7 mouse cellular contexts compared by ENCODE assay signal in the genomic region with DNA sequence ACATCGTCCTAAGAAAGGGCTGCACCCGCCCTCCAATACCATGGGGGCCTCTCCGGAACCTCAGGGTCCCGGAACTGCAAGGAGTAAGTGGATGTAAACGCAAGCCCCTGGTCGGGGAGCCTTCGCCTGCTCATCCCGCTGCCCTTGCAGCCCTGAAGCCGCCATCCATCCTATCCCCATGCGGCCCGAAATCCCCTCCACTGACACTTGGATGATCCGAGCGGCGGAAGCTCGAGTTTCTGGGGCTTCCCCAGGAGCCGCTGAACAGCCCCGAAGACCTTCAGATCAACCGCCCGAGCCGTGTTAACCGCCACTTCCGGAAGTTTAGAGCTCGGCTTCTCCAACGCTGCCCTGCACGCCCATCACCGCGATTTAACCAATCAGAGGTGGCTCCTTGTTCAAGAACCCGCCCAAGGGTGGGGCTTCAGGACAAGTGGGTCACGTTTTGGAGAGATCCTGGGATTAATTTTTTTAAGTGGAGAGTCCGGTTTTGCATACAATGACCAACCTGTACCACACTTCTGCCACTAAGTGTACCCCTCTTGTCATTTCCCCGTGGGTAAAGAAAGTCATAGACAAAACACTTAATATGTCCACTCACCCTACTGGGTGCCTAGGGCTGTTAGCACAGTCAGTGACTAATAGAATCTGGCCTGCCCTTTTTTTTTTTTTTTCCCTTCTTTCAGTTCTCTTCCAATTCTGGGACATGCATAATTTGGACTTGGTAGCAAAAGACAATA. TPM values are rescaled to one million over a fixed set of nuclear protein-coding genes. Genes with fewer than 3 reads are reported as not detected.
DNase-seq lines count a peak whose midpoint lies in the region; ATAC-seq lines count a peak whose summit lies in the region.

No protein-coding gene starts in this region.

- peak overlapping the region; percentile 93 for H3K9ac ChIP-seq in intestine, embryonic 16.5 days (ENCODE audit: low read depth, low read length)
- H3K9ac ChIP-seq in midbrain, embryonic 11.5 days (ENCODE audit: low read length): peak overlapping the region; percentile 80

- H3K4me3 ChIP-seq in intestine, embryonic 16.5 days (ENCODE audit: low read length): peak overlapping the region; percentile 81
- H3K4me3 ChIP-seq in midbrain, embryonic 11.5 days (ENCODE audit: low read depth, low read length): peak overlapping the region; percentile 67

- H3K4me2 ChIP-seq in intestine, embryonic 16.5 days (ENCODE audit: low read depth, low read length): peak overlapping the region; percentile 92
- H3K4me2 ChIP-seq in midbrain, embryonic 11.5 days: peak overlapping the region; percentile 78

- no peaks in the 10 kb centered on the region for H3K9me3 ChIP-seq in intestine, embryonic 16.5 days (ENCODE audit: control insufficient read depth, low read length)
- no peaks in the 10 kb centered on the region for H3K9me3 ChIP-seq in midbrain, embryonic 11.5 days (ENCODE audit: control insufficient read depth, low read length)

- DNase-seq in adrenal gland, adult 2 months: peak; percentile 99
- DNase-seq in embryo, embryonic 11.5 days (ENCODE audit: low read depth, low spot score): peak; percentile 95
- peak; percentile 87 to 94 for DNase-seq in gastrocnemius, postnatal 4 days (ENCODE audit: low spot score in 2 of 2)
- DNase-seq in left cerebral cortex, postnatal 36 days (ENCODE audit: low spot score in 2 of 2): peak; percentile 95 to 97
- DNase-seq in midbrain, embryonic 11.5 days (ENCODE audit: low spot score, missing footprints): peak; percentile 100
- DNase-seq in skeletal muscle tissue, adult 2 months (ENCODE audit: low read depth, low spot score): peak; percentile 91

- intact Hi-C loops in left cerebral cortex, postnatal 36 days (cut with DNase I): no loop called here

- H3K4me1 ChIP-seq in intestine, embryonic 16.5 days (ENCODE audit: control insufficient read depth, insufficient read depth, low read length): peaks cover 3% of the 10 kb centered on the region
- H3K4me1 ChIP-seq in midbrain, embryonic 11.5 days (ENCODE audit: control insufficient read depth, insufficient read depth, low read length): peaks cover 5% of the 10 kb centered on the region

- peak overlapping the region; percentile 76 for H3K27ac ChIP-seq in intestine, embryonic 16.5 days (ENCODE audit: low read length)
- H3K27ac ChIP-seq in midbrain, embryonic 11.5 days (ENCODE audit: low read depth, low read length): no peak overlapping the region; the same call in 1 of the 2 replicates

- 0% methylated on average over 30 of the region's 31 CpGs for WGBS in intestine, embryonic 16.5 days
- WGBS in midbrain, embryonic 11.5 days: under 1% methylated on average over 31 of the region's 31 CpGs

- no peaks in the 10 kb centered on the region for H3K36me3 ChIP-seq in intestine, embryonic 16.5 days (ENCODE audit: control insufficient read depth, insufficient read depth, low read length)
- no peaks in the 10 kb centered on the region for H3K36me3 ChIP-seq in midbrain, embryonic 11.5 days (ENCODE audit: control insufficient read depth, insufficient read depth, low read length)

- H3K27me3 ChIP-seq in intestine, embryonic 16.5 days (replicated peaks; ENCODE audit: control insufficient read depth, insufficient read depth, low read length): no peaks in the 10 kb centered on the region
- no peaks in the 10 kb centered on the region for H3K27me3 ChIP-seq in midbrain, embryonic 11.5 days (ENCODE audit: control insufficient read depth, insufficient read depth, low read length)

- peak; percentile 99 for ATAC-seq in intestine, embryonic 16.5 days
- ATAC-seq in midbrain, embryonic 11.5 days (ENCODE audit: low FRiP score): peak; percentile 98

RNA-seq across cellular contexts. Expression of a gene that starts 8.0 kb away (rescaled TPM):
- 10 to 100 TPM; 32.2 to 33.3 TPM for total RNA-seq in adrenal gland, adult 2 months (2021)
- polyA plus RNA-seq in adrenal gland, adult 2 months (2012; rRNA removed): 3.9 and 6.0 TPM in 2 replicates
- total RNA-seq in gastrocnemius, postnatal 4 days (2021): 10 to 100 TPM; 15.7 to 18.0 TPM
- 50.2 and 52.3 TPM in 2 replicates for polyA plus RNA-seq in intestine, embryonic 16.5 days (2015; fragmentation: Nextera tagmentation; extraction: Ambion mirVana)
- total RNA-seq in left cerebral cortex, postnatal 36 days (2021): 10 to 100 TPM; 31.1 to 39.0 TPM
- 68.0 and 69.5 TPM in 2 replicates for polyA plus RNA-seq in midbrain, embryonic 11.5 days (2014; fragmentation: Nextera tagmentation; extraction: Ambion mirVana)

RNA-seq across cellular contexts. Expression of a gene that starts 8.1 kb away (rescaled TPM):
- total RNA-seq in adrenal gland, adult 2 months (2021): 1 to 10 TPM; 1.2 to 2.5 TPM
- 0.29 and 0.57 TPM in 2 replicates for polyA plus RNA-seq in adrenal gland, adult 2 months (2012; rRNA removed)
- total RNA-seq in gastrocnemius, postnatal 4 days (2021): 1 to 10 TPM in 1 of 2 experiments, under 1 TPM in 1; 0.73 to 1.4 TPM
- 1.5 TPM in 2 replicates for polyA plus RNA-seq in intestine, embryonic 16.5 days (2015; fragmentation: Nextera tagmentation; extraction: Ambion mirVana)
- total RNA-seq in left cerebral cortex, postnatal 36 days (2021): 1 to 10 TPM; 2.3 to 2.5 TPM
- 1.0 TPM in 2 replicates for polyA plus RNA-seq in midbrain, embryonic 11.5 days (2014; fragmentation: Nextera tagmentation; extraction: Ambion mirVana)

RNA-seq across cellular contexts. Expression of a gene that starts 9.9 kb away (rescaled TPM):
- total RNA-seq in adrenal gland, adult 2 months (2021): 10 to 100 TPM in 1 of 2 experiments, 1 to 10 TPM in 1; 7.8 to 15.9 TPM
- polyA plus RNA-seq in adrenal gland, adult 2 months (2012; rRNA removed): 2.0 and 2.2 TPM in 2 replicates
- 10 to 100 TPM; 10.6 to 11.5 TPM for total RNA-seq in gastrocnemius, postnatal 4 days (2021)
- 5.5 and 5.7 TPM in 2 replicates for polyA plus RNA-seq in intestine, embryonic 16.5 days (2015; fragmentation: Nextera tagmentation; extraction: Ambion mirVana)
- total RNA-seq in left cerebral cortex, postnatal 36 days (2021): 10 to 100 TPM; 15.5 to 17.5 TPM
- polyA plus RNA-seq in midbrain, embryonic 11.5 days (2014; fragmentation: Nextera tagmentation; extraction: Ambion mirVana): 10.1 and 10.4 TPM in 2 replicates

RNA-seq across cellular contexts. Expression of a gene that starts 58.9 kb away (rescaled TPM):
- total RNA-seq in adrenal gland, adult 2 months (2021): 10 to 100 TPM; 71.0 to 95.8 TPM
- 25.3 and 26.6 TPM in 2 replicates for polyA plus RNA-seq in adrenal gland, adult 2 months (2012; rRNA removed)
- total RNA-seq in gastrocnemius, postnatal 4 days (2021): 10 to 100 TPM; 59.6 to 60.9 TPM
- polyA plus RNA-seq in intestine, embryonic 16.5 days (2015; fragmentation: Nextera tagmentation; extraction: Ambion mirVana): 13.2 and 15.9 TPM in 2 replicates
- 10 to 100 TPM; 31.0 to 33.7 TPM for total RNA-seq in left cerebral cortex, postnatal 36 days (2021)
- 10.4 and 10.6 TPM in 2 replicates for polyA plus RNA-seq in midbrain, embryonic 11.5 days (2014; fragmentation: Nextera tagmentation; extraction: Ambion mirVana)
